Mouse (Mus musculus): ENCODE data around the gene Ubl7. TPM values are rescaled to one million over a fixed set of nuclear protein-coding genes. Genes with fewer than 3 reads are reported as not detected.
"Not testable (repeated sequence)": the region's sequence is repeated elsewhere in the genome, so short reads cannot be mapped to it uniquely, and the experiment has no call there.

The Ubl7 gene
- polyA plus RNA-seq, 1 experiment from 2014 or later = 171 TPM

- H3K36me3 ChIP-seq; H3K9ac ChIP-seq (replicated peaks); H3K4me1 ChIP-seq; H3K4me3 ChIP-seq; H3K9me3 ChIP-seq; H3K27ac ChIP-seq (replicated peaks); H3K27me3 ChIP-seq; ATAC-seq (replicated peaks); H3K4me2 ChIP-seq (replicated peaks): not testable (repeated sequence)
- 92% methylated on average over 2 of the region's 2 CpGs for WGBS
Observed at GRCm38 (mm10) chr9:57881781-57882180, 29.0 kb upstream of the Ubl7 start.

- H3K4me1 ChIP-seq = no peaks in the 10 kb centered on the region
- 37% methylated on average over 1 of the region's 1 CpGs for WGBS
- no peak overlapping the region for H3K27ac ChIP-seq (replicated peaks)
- H3K27me3 ChIP-seq = no peaks in the 10 kb centered on the region
- H3K36me3 ChIP-seq = no peaks in the 10 kb centered on the region
- no peak overlapping the region for H3K4me2 ChIP-seq (replicated peaks)
- no peak for ATAC-seq (replicated peaks)
- no peak overlapping the region for H3K9ac ChIP-seq (replicated peaks)
- H3K4me3 ChIP-seq = no peak overlapping the region
- H3K9me3 ChIP-seq = no peaks in the 10 kb centered on the region
Observed at GRCm38 (mm10) chr9:57883413-57883812, 27.4 kb upstream of the Ubl7 start.

- Histone ChIP-seq H3K27ac (replicated peaks) (no peak overlapping the region), H3K9ac (replicated peaks) (no peak overlapping the region), H3K4me3 (no peak overlapping the region), H3K36me3 (no peaks in the 10 kb centered on the region), H3K4me1 (no peaks in the 10 kb centered on the region), H3K4me2 (replicated peaks) (no peak overlapping the region), H3K27me3 (no peaks in the 10 kb centered on the region), H3K9me3 (no peaks in the 10 kb centered on the region)
- WGBS = 78% methylated on average over 6 of the region's 6 CpGs
- ATAC-seq (replicated peaks) = no peak
Observed at GRCm38 (mm10) chr9:57888119-57888518, 22.7 kb upstream of the Ubl7 start.

GRCm38 (mm10) chr9:57900478-57900877, 10.3 kb upstream of the Ubl7 start:
- ATAC-seq (replicated peaks) = no peak
- H3K4me3 ChIP-seq = no peak overlapping the region
- H3K27me3 ChIP-seq = no peaks in the 10 kb centered on the region
- H3K4me1 ChIP-seq = peaks cover 19% of the 10 kb centered on the region
- H3K9me3 ChIP-seq = no peaks in the 10 kb centered on the region
- no peaks in the 10 kb centered on the region for H3K36me3 ChIP-seq
- 51% methylated on average over 10 of the region's 10 CpGs for WGBS
- no peak overlapping the region for H3K4me2 ChIP-seq (replicated peaks)
- peak overlapping the region; percentile 86 for H3K27ac ChIP-seq (replicated peaks)
- H3K9ac ChIP-seq (replicated peaks) = no peak overlapping the region

GRCm38 (mm10) chr9:57901197-57901596, 9.6 kb upstream of the Ubl7 start:
- peak overlapping the region; percentile 33 for H3K4me2 ChIP-seq (replicated peaks)
- no peak overlapping the region for H3K4me3 ChIP-seq
- peaks cover 19% of the 10 kb centered on the region for H3K4me1 ChIP-seq
- H3K27me3 ChIP-seq = no peaks in the 10 kb centered on the region
- peak; percentile 82 for ATAC-seq (replicated peaks)
- peak overlapping the region; percentile 86 for H3K27ac ChIP-seq (replicated peaks)
- 5% methylated on average over 9 of the region's 9 CpGs for WGBS
- H3K9me3 ChIP-seq = no peaks in the 10 kb centered on the region
- H3K9ac ChIP-seq (replicated peaks) = peak overlapping the region; percentile 34; the same call in 1 of the 2 replicates
- H3K36me3 ChIP-seq = no peaks in the 10 kb centered on the region

- WGBS = 2% methylated on average over 3 of the region's 3 CpGs
Observed at GRCm38 (mm10) chr9:57901601-57902000, 9.2 kb upstream of the Ubl7 start.

GRCm38 (mm10) chr9:57902132-57902531, 8.6 kb upstream of the Ubl7 start:
- WGBS = 36% methylated on average over 4 of the region's 4 CpGs
- H3K9ac ChIP-seq (replicated peaks) = no peak overlapping the region
- no peak overlapping the region for H3K4me2 ChIP-seq (replicated peaks)
- no peaks in the 10 kb centered on the region for H3K36me3 ChIP-seq
- no peaks in the 10 kb centered on the region for H3K27me3 ChIP-seq
- H3K9me3 ChIP-seq = no peaks in the 10 kb centered on the region
- no peak overlapping the region for H3K4me3 ChIP-seq
- H3K27ac ChIP-seq (replicated peaks) = peak overlapping the region; percentile 86
- peaks cover 19% of the 10 kb centered on the region for H3K4me1 ChIP-seq
- ATAC-seq (replicated peaks) = no peak

More at GRCm38 (mm10) chr9:57901601-57902000, 9.2 kb upstream of the Ubl7 start:
- peak overlapping the region; percentile 33 for H3K4me2 ChIP-seq (replicated peaks)
- peak; percentile 79 for ATAC-seq (replicated peaks)
- H3K27ac ChIP-seq (replicated peaks) = peak overlapping the region; percentile 86
- H3K27me3 ChIP-seq = no peaks in the 10 kb centered on the region
- peaks cover 19% of the 10 kb centered on the region for H3K4me1 ChIP-seq
- H3K4me3 ChIP-seq = no peak overlapping the region
- H3K9ac ChIP-seq (replicated peaks) = peak overlapping the region; percentile 34; the same call in 1 of the 2 replicates
- H3K9me3 ChIP-seq = no peaks in the 10 kb centered on the region
- H3K36me3 ChIP-seq = no peaks in the 10 kb centered on the region

- 77% methylated on average over 8 of the region's 8 CpGs for WGBS
- Histone ChIP-seq H3K36me3 (no peaks in the 10 kb centered on the region), H3K27me3 (no peaks in the 10 kb centered on the region), H3K4me3 (no peak overlapping the region), H3K4me2 (replicated peaks) (no peak overlapping the region), H3K4me1 (peaks cover 19% of the 10 kb centered on the region), H3K9ac (replicated peaks) (no peak overlapping the region), H3K27ac (replicated peaks) (no peak overlapping the region), H3K9me3 (no peaks in the 10 kb centered on the region)
- no peak for ATAC-seq (replicated peaks)
Observed at GRCm38 (mm10) chr9:57903589-57904249, 7.1 kb upstream of the Ubl7 start.

GRCm38 (mm10) chr9:57904250-57904644, 6.5 kb upstream of the Ubl7 start:
- ATAC-seq (replicated peaks) = no peak
- H3K27ac ChIP-seq (replicated peaks) = no peak overlapping the region
- peaks cover 19% of the 10 kb centered on the region for H3K4me1 ChIP-seq
- H3K9me3 ChIP-seq = no peaks in the 10 kb centered on the region
- 94% methylated on average over 5 of the region's 5 CpGs for WGBS
- no peaks in the 10 kb centered on the region for H3K27me3 ChIP-seq
- no peak overlapping the region for H3K9ac ChIP-seq (replicated peaks)
- no peak overlapping the region for H3K4me3 ChIP-seq
- H3K36me3 ChIP-seq = no peaks in the 10 kb centered on the region
- no peak overlapping the region for H3K4me2 ChIP-seq (replicated peaks)

- peaks cover 16% of the 10 kb centered on the region for H3K4me1 ChIP-seq
- no peaks in the 10 kb centered on the region for H3K9me3 ChIP-seq
- H3K36me3 ChIP-seq = no peaks in the 10 kb centered on the region
- H3K4me2 ChIP-seq (replicated peaks) = no peak overlapping the region
- no peak overlapping the region for H3K4me3 ChIP-seq
- H3K27me3 ChIP-seq = no peaks in the 10 kb centered on the region
- 84% methylated on average over 6 of the region's 6 CpGs for WGBS
- no peak overlapping the region for H3K27ac ChIP-seq (replicated peaks)
- no peak overlapping the region for H3K9ac ChIP-seq (replicated peaks)
- no peak for ATAC-seq (replicated peaks)
Observed at GRCm38 (mm10) chr9:57907206-57907605, 3.6 kb upstream of the Ubl7 start.

GRCm38 (mm10) chr9:57912571-57912970, 1.8 kb downstream of the Ubl7 start:
- no peak overlapping the region for H3K27ac ChIP-seq (replicated peaks)
- peaks cover 22% of the 10 kb centered on the region for H3K4me1 ChIP-seq
- WGBS = 91% methylated on average over 5 of the region's 5 CpGs
- no peak for ATAC-seq (replicated peaks)
- H3K36me3 ChIP-seq = peaks cover 19% of the 10 kb centered on the region
- no peaks in the 10 kb centered on the region for H3K27me3 ChIP-seq
- H3K4me3 ChIP-seq = no peak overlapping the region
- H3K4me2 ChIP-seq (replicated peaks) = no peak overlapping the region
- H3K9ac ChIP-seq (replicated peaks) = no peak overlapping the region
- no peaks in the 10 kb centered on the region for H3K9me3 ChIP-seq

- peaks cover 79% of the 10 kb centered on the region for H3K36me3 ChIP-seq
- no peaks in the 10 kb centered on the region for H3K4me1 ChIP-seq
- WGBS = 94% methylated on average over 9 of the region's 9 CpGs
- H3K27me3 ChIP-seq = no peaks in the 10 kb centered on the region
- H3K4me3 ChIP-seq = no peak overlapping the region
- H3K27ac ChIP-seq (replicated peaks) = no peak overlapping the region
- no peak for ATAC-seq (replicated peaks)
- no peak overlapping the region for H3K9ac ChIP-seq (replicated peaks)
- H3K4me2 ChIP-seq (replicated peaks) = no peak overlapping the region
- H3K9me3 ChIP-seq = no peaks in the 10 kb centered on the region
Observed at GRCm38 (mm10) chr9:57921491-57922060, 10.8 kb downstream of the Ubl7 start.

GRCm38 (mm10) chr9:57922381-57922780, 11.6 kb downstream of the Ubl7 start:
- WGBS = 95% methylated on average over 5 of the region's 5 CpGs
- Histone ChIP-seq H3K4me1 (no peaks in the 10 kb centered on the region), H3K4me2 (replicated peaks) (no peak overlapping the region), H3K9me3 (no peaks in the 10 kb centered on the region), H3K36me3 (peaks cover 84% of the 10 kb centered on the region), H3K27ac (replicated peaks) (no peak overlapping the region), H3K27me3 (no peaks in the 10 kb centered on the region), H3K9ac (replicated peaks) (no peak overlapping the region), H3K4me3 (no peak overlapping the region)
- no peak for ATAC-seq (replicated peaks)

Measured in forebrain, embryonic 15.5 days (tissue).